Mouse (Mus musculus) limb, embryonic 12.5 days (tissue): Measurements from ENCODE around the gene Pheta2. TPM values are rescaled to one million over a fixed set of nuclear protein-coding genes. Genes with fewer than 3 reads are reported as not detected.

Experiments
- ATAC-seq: fragments of 200-750 bp; cut with Nextera tagmentation; 2 replicates; pipeline ENCODE4 v1.8.0; 2017; ENCODE audit warnings: low read depth, moderate TSS enrichment; ENCODE audit not compliant: insufficient number of reproducible peaks, insufficient read depth, low FRiP score, low TSS enrichment
- H3K27ac ChIP-seq: fragments of 300-500 bp; sonication (generic); 2 replicates; pipeline ENCODE4 v1.5.1; 2016; ENCODE audit warnings: mild to moderate bottlenecking, moderate library complexity
- H3K27me3 ChIP-seq: fragments of 300-500 bp; sonication (generic); 2 replicates; pipeline ENCODE4 v1.6.1; 2016; ENCODE audit warnings: mild to moderate bottlenecking, moderate library complexity
- H3K36me3 ChIP-seq: fragments of 300-500 bp; sonication (generic); 2 replicates; pipeline ENCODE4 v1.6.1; 2016; ENCODE audit warnings: mild to moderate bottlenecking, moderate library complexity
- H3K4me1 ChIP-seq: fragments of 300-500 bp; sonication (generic); replicated peaks from 2 replicates; pipeline ENCODE4 v1.6.1; 2016
- H3K4me2 ChIP-seq: fragments of 300-500 bp; sonication (generic); 2 replicates; pipeline ENCODE4 v1.6.1; 2016; ENCODE audit warnings: mild to moderate bottlenecking, moderate library complexity
- H3K4me3 ChIP-seq: fragments of 300-500 bp; sonication (generic); replicated peaks from 2 replicates; pipeline ENCODE4 v1.5.1; 2016; ENCODE audit warnings: mild to moderate bottlenecking
- H3K9ac ChIP-seq: fragments of 300-500 bp; sonication (generic); replicated peaks from 2 replicates; pipeline ENCODE4 v1.6.1; 2016; ENCODE audit warnings: mild to moderate bottlenecking, moderate library complexity
- H3K9me3 ChIP-seq: fragments of 300-500 bp; sonication (generic); 2 replicates; pipeline ENCODE4 v1.6.1; 2016; ENCODE audit warnings: mild to moderate bottlenecking, moderate library complexity
- WGBS: fragments of 180-500 bp; shearing (Covaris S2); methylation state at CpG from one replicate; pipeline ENCODE4 v1.1.7; 2016; 5-methylcytosine and 5-hydroxymethylcytosine counted together
- polyA plus RNA-seq: library from polyadenylated mRNA; unstranded; fragments of >200 nt; fragmentation: Nextera tagmentation; extraction: Ambion mirVana; gene quantifications from 2 replicates; pipeline ENCODE4 v1.2.1, GENCODE M21; 2016

The Pheta2 gene
- 11.0 and 11.3 TPM in 2 replicates for polyA plus RNA-seq

GRCm38 (mm10) chr15:82338593-82339112 lies at the start of gene Pheta2, which contains the start of the genes Naga and Smdt1:
TSS of gene Pheta2 (plus strand) at chr15:82338942.
TSS of gene Naga (minus strand) at chr15:82338925.
TSS of gene Smdt1 (plus strand) at chr15:82338959.
- H3K9ac ChIP-seq: peak within 1 kb of the TSS; percentile 62
- H3K27me3 ChIP-seq: peaks cover 9% of the 10 kb centered on the region
- H3K9me3 ChIP-seq: no peaks in the 10 kb centered on the region
- ATAC-seq: peak; percentile 80
- WGBS: under 1% methylated on average over 41 of the region's 41 CpGs
- peak within 1 kb of the TSS; percentile 55 for H3K4me3 ChIP-seq
- H3K36me3 ChIP-seq: peaks cover 32% of the 10 kb centered on the region
- peak within 1 kb of the TSS; percentile 63 for H3K4me2 ChIP-seq
- H3K4me1 ChIP-seq: peaks cover 39% of the 10 kb centered on the region
- H3K27ac ChIP-seq: no peak within 1 kb of the TSS

GRCm38 (mm10) chr15:82290252-82290651 lies 48.5 kb upstream of the Pheta2 start:
- 91% methylated on average over 7 of the region's 7 CpGs for WGBS
- ATAC-seq: no peak
- H3K4me3 ChIP-seq: no peak overlapping the region
- no peak overlapping the region for H3K9ac ChIP-seq
- no peaks in the 10 kb centered on the region for H3K9me3 ChIP-seq
- no peak overlapping the region for H3K27ac ChIP-seq
- H3K4me2 ChIP-seq: no peak overlapping the region
- peaks cover 58% of the 10 kb centered on the region for H3K36me3 ChIP-seq
- peaks cover 7% of the 10 kb centered on the region for H3K4me1 ChIP-seq
- H3K27me3 ChIP-seq: no peaks in the 10 kb centered on the region

- Histone ChIP-seq H3K4me1 (peaks cover 7% of the 10 kb centered on the region), H3K4me2 (peak overlapping the region; percentile 43), H3K9ac (no peak overlapping the region), H3K4me3 (0 out of 2 replicates have a peak overlapping the region, but pooled peaks have one; percentile 4), H3K9me3 (no peaks in the 10 kb centered on the region), H3K36me3 (peaks cover 33% of the 10 kb centered on the region), H3K27me3 (no peaks in the 10 kb centered on the region), H3K27ac (no peak overlapping the region)
- WGBS: 30% methylated on average over 4 of the region's 5 CpGs
- ATAC-seq: no peak
Measured at GRCm38 (mm10) chr15:82292851-82293250, 45.9 kb upstream of the Pheta2 start.

GRCm38 (mm10) chr15:82293271-82293711 lies 45.5 kb upstream of the Pheta2 start:
- H3K4me3 ChIP-seq: 0 out of 2 replicates have a peak overlapping the region, but pooled peaks have one; percentile 4
- H3K4me1 ChIP-seq: peaks cover 7% of the 10 kb centered on the region
- no peak overlapping the region for H3K9ac ChIP-seq
- 21% methylated on average over 7 of the region's 7 CpGs for WGBS
- no peaks in the 10 kb centered on the region for H3K27me3 ChIP-seq
- peak overlapping the region; percentile 43 for H3K4me2 ChIP-seq
- H3K27ac ChIP-seq: no peak overlapping the region; the same call in 1 of the 2 replicates
- no peaks in the 10 kb centered on the region for H3K9me3 ChIP-seq
- H3K36me3 ChIP-seq: peaks cover 29% of the 10 kb centered on the region
- ATAC-seq: peak; percentile 52

GRCm38 (mm10) chr15:82294059-82294458 lies 44.7 kb upstream of the Pheta2 start:
- WGBS: 53% methylated on average over 8 of the region's 8 CpGs
- Histone ChIP-seq H3K9me3 (no peaks in the 10 kb centered on the region), H3K27ac (no peak overlapping the region), H3K36me3 (peaks cover 21% of the 10 kb centered on the region), H3K27me3 (peaks cover 7% of the 10 kb centered on the region), H3K4me3 (no peak overlapping the region), H3K4me1 (peaks cover 7% of the 10 kb centered on the region), H3K9ac (no peak overlapping the region), H3K4me2 (no peak overlapping the region)
- ATAC-seq: no peak

- Histone ChIP-seq H3K4me1 (no peaks in the 10 kb centered on the region), H3K9me3 (no peaks in the 10 kb centered on the region), H3K9ac (no peak within 1 kb of the TSS), H3K36me3 (no peaks in the 10 kb centered on the region), H3K27ac (no peak within 1 kb of the TSS), H3K4me3 (0 out of 2 replicates have a peak within 1 kb of the TSS, but pooled peaks have one; percentile 1), H3K27me3 (peaks cover 9% of the 10 kb centered on the region), H3K4me2 (peak within 1 kb of the TSS; percentile 17; the same call in 1 of the 2 replicates)
- 54% methylated on average over 39 of the region's 39 CpGs for whole genome bisulfite sequencing
- no peak for ATAC-seq
Measured at GRCm38 (mm10) chr15:82298764-82299561, 39.8 kb upstream of the Pheta2 start, which contains the start of gene Wbp2nl. TSS of gene Wbp2nl (plus strand) at chr15:82298954.

- Histone ChIP-seq H3K4me2 (no peak overlapping the region), H3K27me3 (no peaks in the 10 kb centered on the region), H3K27ac (no peak overlapping the region), H3K9me3 (no peaks in the 10 kb centered on the region), H3K9ac (no peak overlapping the region), H3K4me1 (no peaks in the 10 kb centered on the region; the same call in 1 of the 2 replicates), H3K36me3 (no peaks in the 10 kb centered on the region), H3K4me3 (no peak overlapping the region)
- WGBS: 77% methylated on average over 3 of the region's 3 CpGs
- ATAC-seq: no peak
Measured at GRCm38 (mm10) chr15:82307107-82307506, 31.6 kb upstream of the Pheta2 start.

- H3K4me3 ChIP-seq: no peak overlapping the region
- H3K27ac ChIP-seq: no peak overlapping the region
- no peaks in the 10 kb centered on the region for H3K9me3 ChIP-seq
- no peak overlapping the region for H3K4me2 ChIP-seq
- WGBS: 71% methylated on average over 3 of the region's 3 CpGs
- no peaks in the 10 kb centered on the region for H3K36me3 ChIP-seq
- ATAC-seq: no peak
- no peaks in the 10 kb centered on the region for H3K27me3 ChIP-seq
- H3K9ac ChIP-seq: no peak overlapping the region
- no peaks in the 10 kb centered on the region; the same call in 1 of the 2 replicates for H3K4me1 ChIP-seq
Measured at GRCm38 (mm10) chr15:82308416-82308815, 30.3 kb upstream of the Pheta2 start.

- Histone ChIP-seq H3K4me3 (no peak overlapping the region), H3K4me1 (no peaks in the 10 kb centered on the region), H3K27me3 (no peaks in the 10 kb centered on the region), H3K4me2 (no peak overlapping the region), H3K9me3 (no peaks in the 10 kb centered on the region), H3K9ac (no peak overlapping the region), H3K27ac (no peak overlapping the region), H3K36me3 (no peaks in the 10 kb centered on the region)
- WGBS: 83% methylated on average over 6 of the region's 6 CpGs
- ATAC-seq: no peak
Measured at GRCm38 (mm10) chr15:82317839-82318238, 20.9 kb upstream of the Pheta2 start.

GRCm38 (mm10) chr15:82319613-82320012 lies 19.1 kb upstream of the Pheta2 start:
- 0 out of 2 replicates have a peak, but pooled peaks cover 5% of the 10 kb centered on the region for H3K4me1 ChIP-seq
- no peaks in the 10 kb centered on the region for H3K9me3 ChIP-seq
- H3K4me3 ChIP-seq: no peak overlapping the region
- H3K36me3 ChIP-seq: no peaks in the 10 kb centered on the region
- no peak overlapping the region for H3K4me2 ChIP-seq
- no peaks in the 10 kb centered on the region for H3K27me3 ChIP-seq
- 68% methylated on average over 1 of the region's 1 CpGs for WGBS
- no peak overlapping the region for H3K9ac ChIP-seq
- no peak overlapping the region for H3K27ac ChIP-seq
- ATAC-seq: no peak

GRCm38 (mm10) chr15:82322195-82322594 lies 16.5 kb upstream of the Pheta2 start:
- H3K4me2 ChIP-seq: no peak overlapping the region
- H3K9me3 ChIP-seq: no peaks in the 10 kb centered on the region
- no peak for ATAC-seq
- 0 out of 2 replicates have a peak, but pooled peaks cover 12% of the 10 kb centered on the region for H3K4me1 ChIP-seq
- no peaks in the 10 kb centered on the region for H3K27me3 ChIP-seq
- H3K36me3 ChIP-seq: no peaks in the 10 kb centered on the region
- no peak overlapping the region for H3K27ac ChIP-seq
- WGBS: 79% methylated on average over 8 of the region's 8 CpGs
- no peak overlapping the region for H3K4me3 ChIP-seq
- no peak overlapping the region for H3K9ac ChIP-seq
